Mouse (Mus musculus) embryonic fibroblast, embryonic 13.5 days (primary cell): ENCODE data around the gene Col20a1.

Experiments used
- CTCF ChIP-seq: IDR thresholded peaks from 2 replicates; pipeline ENCODE4 v1.5.1; 2011; ENCODE audit warnings: mild to moderate bottlenecking, control low read depth, low read length, moderate library complexity, borderline replicate concordance; ENCODE audit not compliant: insufficient read depth
- POLR2A ChIP-seq: IDR thresholded peaks from 2 replicates; pipeline ENCODE4 v1.6.1; 2011; ENCODE audit warnings: low read depth, mild to moderate bottlenecking, control low read depth, low read length, moderate library complexity

- TF ChIP-seq CTCF = no peak
- TF ChIP-seq POLR2A = no peak
These were observed 666 bp downstream of the Col20a1 start for GRCm38 (mm10) chr2:180987001-180987400.
